Mouse (Mus musculus) layer of hippocampus, adult 9-10 months (tissue): ENCODE measurements around the gene Vhl.

Experiments used
- DNase-seq: peaks from one replicate; pipeline ENCODE4 v3.0.0; 2022; ENCODE audit warnings: low spot score

Gene Vhl

GRCm38 (mm10) chr6:113623941-113624751 lies at the start of gene Vhl:
Vhl (plus strand) TSS chr6:113623959.
- no peak for DNase-seq

GRCm38 (mm10) chr6:113576044-113576443 lies 47.7 kb upstream of the Vhl start:
- peak; percentile 20 for DNase-seq

DNA sequence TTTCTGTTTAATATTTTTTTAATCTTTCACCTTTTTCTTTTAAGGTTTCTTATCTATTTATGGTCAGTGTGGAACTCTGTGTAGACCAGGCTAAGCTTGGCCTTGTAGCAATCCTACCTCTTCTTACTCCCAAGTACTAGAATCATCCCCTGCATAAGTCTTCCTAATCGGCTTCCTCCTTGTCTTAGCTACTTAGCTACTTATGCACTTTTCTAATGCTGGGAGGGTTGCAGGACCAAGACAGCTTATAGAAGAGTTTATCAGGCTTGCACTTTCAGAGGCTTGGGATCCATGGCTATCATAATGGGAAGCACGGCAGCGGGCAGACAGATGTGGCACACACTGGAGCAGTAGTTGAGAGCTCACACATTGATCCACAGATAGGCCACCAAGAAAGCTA lies 44.5 kb upstream of the Vhl start:
- DNase-seq, result no peak

GRCm38 (mm10) chr6:113583023-113583422 lies 40.7 kb upstream of the Vhl start:
- DNase-seq, result no peak

GRCm38 (mm10) chr6:113585065-113585464 lies 38.7 kb upstream of the Vhl start:
- DNase-seq, result no peak

DNA sequence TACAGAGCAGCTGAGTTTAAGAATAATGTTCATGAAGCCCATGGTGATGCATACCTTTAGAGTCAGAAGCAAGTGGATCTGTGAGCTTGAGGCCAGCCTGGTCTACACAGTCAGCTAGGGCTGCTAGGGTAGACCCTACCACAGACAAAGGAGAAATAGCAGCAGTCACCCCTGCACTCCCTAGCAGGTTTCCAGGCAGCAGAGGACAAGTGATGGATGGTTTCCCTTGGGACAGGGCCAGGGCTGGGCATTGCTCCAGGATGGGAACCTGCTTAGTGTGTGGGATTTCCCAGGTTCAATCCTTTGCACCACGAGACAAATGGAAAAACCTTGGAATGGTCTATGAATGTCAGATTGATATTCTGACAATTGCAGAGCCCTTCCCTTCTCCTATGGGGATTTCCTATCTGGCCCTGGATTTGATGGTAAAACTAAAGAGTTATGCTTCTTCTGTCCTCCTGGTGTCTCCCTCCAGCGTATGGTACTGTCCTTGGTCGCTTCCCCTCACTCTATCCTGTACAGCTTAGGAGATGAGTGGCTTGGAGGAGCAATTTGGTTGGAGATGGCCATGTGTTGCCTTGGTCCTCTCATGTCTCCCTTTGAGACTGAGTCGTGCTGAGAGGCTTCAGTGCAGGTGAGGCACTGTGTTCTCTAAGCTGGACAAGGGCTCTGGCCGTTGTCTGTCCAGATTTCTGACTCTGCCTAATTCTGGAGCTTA lies 37.1 kb upstream of the Vhl start:
- no peak for DNase-seq

DNA sequence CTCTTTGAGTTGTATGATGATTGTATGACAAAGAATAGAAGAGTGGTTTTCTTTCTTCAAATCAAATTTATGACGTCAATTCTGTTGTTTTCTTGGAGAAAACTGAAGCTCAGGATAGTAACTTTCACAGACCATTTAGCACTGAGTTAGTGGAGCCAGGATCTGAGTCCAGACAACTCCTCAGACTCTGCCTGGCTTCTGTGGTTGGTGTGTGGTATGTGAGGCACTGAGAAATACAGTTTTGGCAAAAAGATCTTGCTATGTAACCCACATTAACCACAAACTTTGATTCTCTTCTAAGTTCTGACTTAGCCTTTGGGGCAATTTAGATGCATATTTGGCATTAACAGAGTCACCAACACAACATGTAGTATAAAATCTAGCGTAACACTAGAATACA lies 31.1 kb upstream of the Vhl start:
- no peak for DNase-seq

DNA sequence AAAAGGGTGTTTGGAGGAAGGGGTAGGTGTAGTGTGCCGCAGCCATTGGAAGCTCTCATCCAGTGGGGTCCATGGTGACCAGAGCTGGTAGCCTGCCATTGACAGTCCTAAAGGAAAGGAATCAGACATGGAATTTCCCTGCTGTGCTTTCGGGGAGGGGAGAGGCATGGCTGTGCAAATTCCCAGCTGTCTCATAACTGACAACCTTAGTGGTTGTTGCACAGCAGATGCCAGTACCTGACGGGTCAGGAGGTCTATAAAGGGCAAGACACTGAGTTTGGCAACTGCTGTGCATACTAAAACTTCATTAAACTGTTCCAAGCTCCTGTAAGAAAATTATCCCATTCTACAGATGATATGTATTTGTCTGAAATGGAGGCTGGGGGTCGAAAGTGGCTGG lies 25.8 kb upstream of the Vhl start:
- DNase-seq, result no peak

DNA sequence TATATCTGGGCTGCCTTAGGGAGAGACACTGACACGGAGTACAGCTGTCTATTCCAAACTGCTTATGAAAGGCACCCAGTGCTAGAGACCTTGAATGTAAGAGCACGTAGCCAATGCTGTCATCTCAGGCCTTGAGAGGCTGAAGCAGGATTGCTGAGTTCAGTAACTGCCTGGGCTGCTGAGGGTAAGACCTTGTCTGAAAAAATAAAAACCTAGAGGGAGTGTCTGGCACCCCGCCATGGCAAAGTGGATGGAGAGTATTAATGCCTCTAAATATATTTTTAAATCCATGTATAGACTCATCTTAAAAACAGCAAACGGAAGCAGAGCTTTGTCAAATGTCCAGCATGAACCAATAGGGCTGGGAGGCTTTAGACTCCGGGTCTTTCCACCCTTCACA lies 23.9 kb upstream of the Vhl start:
- no peak for DNase-seq

GRCm38 (mm10) chr6:113600543-113601139 lies 23.1 kb upstream of the Vhl start, which contains the start of gene Fancd2os:
Fancd2os (minus strand) TSS chr6:113600715.
- no peak for DNase-seq

- no peak for DNase-seq
These were observed 20.9 kb upstream of the Vhl start for GRCm38 (mm10) chr6:113602821-113603220.

DNA sequence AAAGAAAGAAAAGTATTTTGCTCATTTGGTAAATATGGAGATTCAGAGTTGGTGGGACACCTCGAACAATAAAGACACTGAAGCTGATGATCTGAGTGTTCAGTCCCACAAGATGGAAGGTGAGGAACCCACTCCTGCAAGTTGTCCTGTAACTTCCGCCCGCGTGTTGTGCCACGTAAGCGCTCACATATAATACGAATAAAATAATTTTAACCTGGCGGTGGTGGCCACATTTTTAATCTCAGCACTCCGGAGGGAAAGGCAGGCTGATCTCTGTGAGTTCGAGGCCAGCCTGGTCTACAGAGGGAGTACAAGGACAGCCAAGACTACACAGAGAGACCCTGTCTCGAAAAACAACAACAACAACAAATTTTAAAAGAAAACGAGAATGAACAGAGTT lies 19.8 kb upstream of the Vhl start:
- DNase-seq, result no peak

GRCm38 (mm10) chr6:113604432-113605223 lies 19.1 kb upstream of the Vhl start, which contains the start of gene Brk1:
Brk1 (plus strand) TSS chr6:113604772.
- DNase-seq, result peak; percentile 78

DNA sequence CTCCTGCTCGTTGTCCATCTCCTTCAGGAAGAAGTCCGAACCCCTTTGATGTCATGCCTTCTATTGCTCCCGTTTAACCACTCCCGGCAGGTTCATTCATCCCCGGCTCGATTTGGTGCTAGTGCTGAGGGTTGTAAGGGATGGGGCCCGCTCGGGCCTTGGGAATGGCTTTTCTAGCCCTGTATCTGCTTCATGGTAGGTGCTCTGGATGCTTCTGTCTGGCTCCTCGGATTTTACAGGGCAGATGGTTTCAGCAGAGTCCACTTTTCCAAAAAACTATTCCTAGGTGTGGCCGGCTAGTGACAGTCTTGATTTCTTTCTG lies 18.6 kb upstream of the Vhl start:
- DNase-seq, result no peak

DNA sequence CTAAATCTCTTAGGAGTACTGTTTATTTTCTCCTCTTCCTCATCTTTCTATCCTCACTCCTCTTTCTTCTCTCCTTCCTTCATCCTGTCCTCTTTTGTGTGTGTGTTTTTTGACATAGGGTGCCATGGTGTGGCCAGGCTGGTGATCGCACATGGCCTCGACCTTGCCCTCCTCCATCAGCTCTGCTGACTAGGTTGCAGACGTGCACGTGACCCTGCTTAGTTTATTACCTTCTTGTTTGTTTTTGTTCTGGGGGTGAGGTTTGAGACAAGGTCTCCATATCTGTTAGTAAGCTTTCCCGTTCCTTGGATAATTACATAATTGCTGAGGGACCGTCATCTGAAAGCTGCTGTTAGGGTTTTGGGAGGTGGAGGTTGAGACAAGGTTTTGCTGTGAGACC lies 14.9 kb upstream of the Vhl start:
- DNase-seq, result no peak

DNA sequence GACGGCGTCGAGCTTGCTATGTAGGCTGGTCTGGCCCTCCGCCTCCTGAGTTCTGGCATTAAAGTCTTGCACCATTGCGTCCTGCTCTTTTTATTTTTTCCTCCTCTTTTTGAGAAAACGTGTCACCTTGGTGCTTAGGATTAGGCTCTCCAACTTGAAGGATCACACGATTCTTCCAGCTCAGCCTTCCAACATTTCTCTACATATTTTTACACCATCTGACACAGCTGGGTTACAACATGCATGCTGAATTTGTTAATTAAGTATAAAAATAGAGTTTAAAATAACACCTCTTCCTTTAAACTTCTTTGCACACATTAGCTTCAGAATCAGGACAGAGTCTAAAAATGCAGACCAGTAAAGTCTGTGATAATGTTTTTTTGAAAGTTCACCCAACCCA lies 14.5 kb upstream of the Vhl start:
- no peak for DNase-seq

DNA sequence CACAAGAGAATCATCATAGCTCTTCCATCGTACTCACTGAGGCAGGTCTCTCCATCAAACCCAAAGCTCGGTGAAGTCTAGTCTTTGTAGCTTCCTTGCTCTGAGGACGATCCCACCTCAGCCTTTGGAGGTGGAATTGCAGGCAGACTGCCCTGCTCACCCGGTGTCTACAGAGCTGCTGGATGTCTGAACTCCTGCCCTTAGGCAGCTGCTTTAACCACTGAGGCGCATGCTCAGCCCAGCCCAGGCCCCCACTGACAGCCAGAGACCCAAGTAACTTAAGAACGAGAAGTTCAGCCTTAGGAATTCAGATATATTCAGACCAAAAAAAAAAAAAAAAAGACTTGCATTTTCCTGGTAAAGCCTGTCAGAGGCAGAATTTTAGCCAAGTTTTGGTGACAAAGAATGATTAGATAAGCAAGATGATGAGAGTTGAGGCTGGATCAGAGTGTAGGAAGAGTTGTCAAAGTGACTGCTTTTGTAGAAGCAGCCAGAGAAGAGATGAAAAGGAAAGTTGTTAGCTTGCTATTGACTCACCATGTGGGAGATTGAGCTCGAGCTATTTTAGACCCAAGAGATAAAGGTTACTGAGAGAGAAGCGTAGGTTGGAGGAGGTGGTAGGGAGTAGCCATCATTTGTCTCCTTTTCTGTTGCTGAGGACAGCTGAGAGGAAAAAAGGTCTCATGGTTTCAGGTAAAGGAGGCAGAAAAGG lies 11.3 kb upstream of the Vhl start:
- no peak for DNase-seq

DNA sequence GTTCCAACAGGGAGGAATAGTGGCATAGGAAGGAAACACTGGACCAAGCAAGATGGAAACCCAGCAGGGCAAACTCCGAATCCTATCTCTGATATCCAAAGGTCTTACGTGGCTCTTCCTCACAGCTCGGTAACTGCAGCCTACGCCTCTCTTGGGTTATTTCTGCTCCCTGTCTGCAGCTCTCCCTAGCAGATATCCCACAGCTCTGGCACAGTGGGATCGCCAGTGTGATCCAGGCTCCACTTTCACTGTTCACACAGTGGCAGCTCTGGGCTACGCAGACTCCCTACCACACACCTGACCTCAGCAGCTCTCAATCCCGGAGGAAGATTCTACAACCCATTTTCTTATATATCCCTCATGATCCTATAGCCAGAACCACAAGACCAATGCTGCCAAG lies 9.6 kb upstream of the Vhl start:
- no peak for DNase-seq

DNA sequence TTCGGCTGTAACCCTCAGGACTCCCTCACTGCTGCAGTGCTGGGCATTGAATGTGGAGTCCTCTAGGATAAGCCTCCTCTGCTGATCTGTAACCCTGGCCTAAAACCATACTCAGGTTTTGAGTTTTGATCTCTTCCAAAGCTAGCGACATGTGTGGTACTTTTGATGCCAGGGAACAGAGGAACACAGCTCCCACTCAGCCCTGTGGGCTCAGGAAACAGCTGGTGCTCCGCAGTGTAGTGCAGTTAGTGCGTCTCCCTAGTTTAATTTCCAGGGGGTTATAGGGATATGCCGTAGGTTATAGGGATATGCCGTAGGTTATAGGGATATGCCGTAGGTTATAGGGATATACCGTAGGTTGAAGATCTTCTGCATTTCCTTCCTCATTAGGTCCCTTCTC lies 8.8 kb upstream of the Vhl start:
- DNase-seq, result no peak

- DNase-seq, result no peak
These were observed 8.3 kb upstream of the Vhl start for GRCm38 (mm10) chr6:113615489-113615888.

DNA sequence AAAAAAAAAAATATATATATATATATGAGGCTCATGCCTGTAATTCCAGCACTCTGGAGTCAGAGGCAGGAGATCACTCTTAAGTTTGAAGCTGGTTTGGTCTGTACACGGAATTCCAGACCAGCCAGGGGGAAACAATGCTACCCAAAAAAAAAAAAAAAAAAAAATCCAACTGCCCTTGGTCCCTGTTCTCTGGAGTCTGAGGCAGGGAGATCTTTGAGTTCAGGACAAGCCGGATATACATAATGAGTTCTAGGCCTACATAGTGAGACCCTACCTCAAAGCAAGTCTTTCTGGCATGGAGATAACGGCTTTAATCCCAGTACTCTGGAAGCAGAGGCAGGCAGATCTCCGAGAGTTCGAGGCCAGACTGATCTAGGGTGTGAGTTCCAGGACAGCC lies 373 bp upstream of the Vhl start:
- no peak for DNase-seq
